Mouse (Mus musculus) retina, embryonic 14.5 days (tissue): ENCODE measurements around the gene Tmem52.
"Not testable (repeated sequence)": the region's sequence is repeated elsewhere in the genome, so short reads cannot be mapped to it uniquely, and the experiment has no call there.

Source experiments
- DNase-seq: peaks from one replicate; pipeline ENCODE4 v3.0.0-alpha.2; 2015; ENCODE audit warnings: low spot score

The Tmem52 gene

GRCm38 (mm10) chr4:155468952-155469351, at the start of gene Tmem52:
TSS of gene Tmem52 (plus strand) at chr4:155469114.
- peak; percentile 69 for DNase-seq

- no peak for DNase-seq
Observed at GRCm38 (mm10) chr4:155420137-155420536, 48.8 kb upstream of the Tmem52 start.

GRCm38 (mm10) chr4:155421412-155422370, 47.2 kb upstream of the Tmem52 start:
- not testable (repeated sequence) for DNase-seq

DNA sequence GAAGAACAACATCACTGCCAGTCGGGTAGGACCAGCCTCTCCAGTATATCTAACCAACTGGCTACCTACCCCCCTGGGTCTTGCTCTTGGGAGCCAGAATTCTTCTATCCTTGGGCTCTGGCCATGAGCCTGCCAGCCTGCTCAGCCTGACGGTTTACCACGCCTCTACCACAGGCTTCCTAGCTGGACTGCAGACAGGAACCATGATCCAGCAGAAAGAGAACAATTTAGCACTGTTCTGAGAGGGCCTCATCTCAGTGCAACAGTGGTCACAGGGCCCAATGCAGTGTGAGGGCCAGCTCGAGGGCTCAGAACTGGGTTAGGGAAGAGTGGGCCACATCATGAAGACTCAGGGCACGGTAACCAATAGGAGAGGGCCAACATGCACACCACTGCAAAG, 44.9 kb upstream of the Tmem52 start:
- no peak for DNase-seq

GRCm38 (mm10) chr4:155426272-155426671, 42.6 kb upstream of the Tmem52 start:
- no peak for DNase-seq

DNA sequence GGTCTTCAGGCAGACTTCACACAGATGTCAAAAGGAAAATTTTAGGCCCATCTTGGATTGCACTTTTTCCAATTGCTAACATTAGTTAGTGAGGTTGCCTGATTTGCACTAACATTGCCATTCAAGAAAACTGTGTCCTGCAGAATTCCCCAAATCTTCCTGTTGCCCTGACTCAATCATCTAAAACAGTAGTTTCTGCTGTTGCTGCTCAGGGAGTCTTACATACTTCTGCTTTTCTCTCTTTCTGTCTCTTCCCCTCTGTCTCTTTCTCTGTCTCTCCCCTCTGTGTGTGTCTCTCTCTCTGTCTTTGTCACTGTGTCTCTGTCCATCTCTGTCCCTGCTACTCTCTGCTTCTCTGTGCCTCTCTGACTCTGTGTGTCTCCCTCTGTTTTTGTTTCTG, 40.5 kb upstream of the Tmem52 start:
- no peak for DNase-seq

DNA sequence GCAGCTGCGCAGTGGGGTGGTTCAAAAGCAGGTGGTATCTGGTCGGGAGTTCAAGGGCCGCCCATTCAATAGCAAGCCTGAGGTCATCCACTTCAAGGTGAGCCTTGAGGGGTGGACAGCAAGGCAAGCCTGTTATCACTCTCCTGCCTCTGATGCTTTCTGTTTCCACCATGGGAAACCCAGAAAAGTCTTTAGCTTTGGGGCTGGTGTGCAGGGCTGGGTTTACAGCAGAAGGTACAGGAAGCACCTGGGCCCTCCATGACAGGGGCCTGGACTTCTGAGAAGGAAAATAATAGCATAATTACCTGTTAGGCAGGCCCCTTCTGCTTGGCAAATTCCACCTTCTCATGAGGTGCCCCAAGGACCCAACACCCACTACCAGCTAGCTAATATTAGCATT, 39.7 kb upstream of the Tmem52 start:
- DNase-seq: no peak

- DNase-seq: no peak
Observed at GRCm38 (mm10) chr4:155432358-155432757, 36.6 kb upstream of the Tmem52 start.

GRCm38 (mm10) chr4:155433993-155434392, 34.9 kb upstream of the Tmem52 start:
- no peak for DNase-seq

- no peak for DNase-seq
Observed at GRCm38 (mm10) chr4:155442808-155443207, 26.1 kb upstream of the Tmem52 start.

DNA sequence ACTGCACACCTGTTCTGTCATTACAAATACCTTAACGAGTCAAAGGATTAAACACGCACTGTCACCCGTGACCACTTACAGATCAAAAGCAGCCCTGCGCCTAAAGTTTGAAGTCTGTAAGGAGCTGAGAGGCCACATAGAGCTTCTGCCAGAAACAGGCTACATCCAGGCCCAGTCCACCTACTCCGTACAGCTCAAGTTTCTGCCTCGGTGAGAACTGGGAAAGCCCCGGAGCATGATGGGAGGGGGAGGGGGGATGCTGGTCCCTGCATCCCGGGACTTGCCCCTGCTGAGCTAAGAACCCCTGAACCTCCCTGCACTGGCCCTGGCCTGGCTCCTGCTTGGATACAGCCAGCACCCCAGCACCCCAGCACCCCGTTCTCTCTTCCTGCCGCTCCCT, 17.3 kb upstream of the Tmem52 start:
- peak; percentile 35 for DNase-seq

- no peak for DNase-seq
Observed at GRCm38 (mm10) chr4:155458575-155458974, 10.3 kb upstream of the Tmem52 start.

DNA sequence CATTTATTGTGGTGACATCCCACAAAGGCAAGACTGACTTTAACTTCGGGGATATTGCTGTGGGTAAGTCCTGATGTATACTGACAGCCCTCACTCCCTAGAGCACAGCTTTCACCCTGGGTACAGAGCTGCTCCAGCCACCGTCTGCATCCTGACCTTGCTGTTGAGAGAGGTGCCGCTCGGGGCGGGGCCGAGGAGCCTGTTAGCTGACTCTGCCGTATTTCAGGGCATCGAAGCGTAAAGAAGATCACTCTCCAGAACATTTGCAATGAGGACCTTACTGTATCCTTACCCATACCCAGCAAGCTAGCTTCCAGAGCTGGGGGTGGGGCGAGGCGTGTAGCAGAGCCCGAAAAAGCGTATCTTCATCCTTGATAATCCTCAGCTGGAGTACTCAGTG, 5.9 kb upstream of the Tmem52 start:
- no peak for DNase-seq

GRCm38 (mm10) chr4:155463611-155464010, 5.3 kb upstream of the Tmem52 start:
- no peak for DNase-seq

DNA sequence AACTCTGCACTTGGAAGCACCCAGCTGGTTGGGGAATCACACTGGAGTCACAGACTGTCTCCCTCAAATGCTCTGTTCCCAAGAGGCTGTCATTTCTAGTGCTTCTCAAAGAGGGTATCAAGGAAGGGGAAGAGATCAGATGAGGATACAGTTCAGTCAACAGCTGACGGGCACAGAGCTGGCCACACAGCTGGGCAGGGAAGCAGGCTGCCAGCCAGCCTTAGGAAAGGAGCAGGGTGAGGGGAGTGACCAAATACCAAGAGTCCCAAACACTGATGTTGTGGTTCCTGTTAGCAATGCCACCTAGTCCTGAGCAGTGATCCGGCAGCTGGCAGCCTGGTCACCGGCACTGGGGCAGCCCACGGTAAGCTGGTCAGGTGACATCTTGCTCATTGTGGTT, 4.9 kb upstream of the Tmem52 start:
- DNase-seq: no peak

DNA sequence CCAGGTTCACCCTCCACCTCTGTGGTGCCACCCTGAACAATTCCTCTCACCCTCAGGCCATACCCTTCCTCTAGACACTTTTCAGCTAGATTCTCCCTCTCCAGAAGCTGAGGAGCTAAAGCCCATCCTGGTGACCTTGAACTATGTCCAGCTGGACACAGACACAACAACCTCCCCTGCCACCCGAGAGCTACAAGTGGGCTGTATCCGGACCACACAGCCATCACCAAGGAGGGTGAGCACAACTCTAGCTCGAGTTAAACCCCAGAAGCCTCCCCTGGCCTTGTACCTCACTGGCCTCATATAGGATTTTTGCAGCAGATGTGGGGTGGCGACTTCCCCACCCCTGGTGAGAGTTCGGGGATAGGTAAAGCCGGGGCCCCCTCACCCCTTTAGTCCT, 3.3 kb upstream of the Tmem52 start:
- no peak for DNase-seq

- no peak for DNase-seq
Observed at GRCm38 (mm10) chr4:155466080-155466479, 2.8 kb upstream of the Tmem52 start.

DNA sequence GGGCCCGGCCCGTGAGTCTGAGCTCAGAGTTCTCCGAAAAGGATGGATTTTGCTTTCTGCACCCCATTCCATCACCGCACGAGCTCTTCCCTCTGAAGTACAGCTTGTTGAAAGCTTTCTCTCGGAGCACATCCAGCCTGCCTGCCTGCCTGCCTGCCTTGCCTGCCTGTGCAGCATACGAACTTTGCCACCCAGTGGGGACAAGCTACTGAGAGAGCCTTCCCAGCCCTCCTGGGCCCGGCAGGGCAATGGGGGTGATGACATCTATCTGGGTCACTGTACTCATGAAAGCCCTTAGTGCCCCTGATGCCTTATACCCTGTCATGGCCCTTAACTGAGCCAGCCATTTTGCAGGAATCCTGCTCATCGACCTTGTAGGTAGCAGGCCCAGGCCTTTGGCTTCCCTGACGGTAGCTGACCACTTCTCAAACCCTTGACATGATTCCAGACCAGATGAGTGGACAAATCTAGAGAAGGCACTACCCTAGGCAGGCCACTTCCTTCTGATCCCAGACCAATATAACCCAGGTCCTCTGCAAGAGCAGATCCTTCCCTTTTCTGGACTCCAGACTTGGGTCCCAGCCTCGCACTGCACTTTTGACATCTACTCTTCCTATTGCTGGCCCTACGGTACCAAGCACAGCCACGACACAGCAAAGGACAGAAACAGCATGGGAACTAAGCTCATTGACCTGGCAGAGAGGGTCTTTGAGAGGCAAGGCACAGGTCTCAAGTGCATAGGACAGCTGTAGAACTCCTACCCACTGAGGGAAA, 1.5 kb upstream of the Tmem52 start:
- DNase-seq: no peak

DNA sequence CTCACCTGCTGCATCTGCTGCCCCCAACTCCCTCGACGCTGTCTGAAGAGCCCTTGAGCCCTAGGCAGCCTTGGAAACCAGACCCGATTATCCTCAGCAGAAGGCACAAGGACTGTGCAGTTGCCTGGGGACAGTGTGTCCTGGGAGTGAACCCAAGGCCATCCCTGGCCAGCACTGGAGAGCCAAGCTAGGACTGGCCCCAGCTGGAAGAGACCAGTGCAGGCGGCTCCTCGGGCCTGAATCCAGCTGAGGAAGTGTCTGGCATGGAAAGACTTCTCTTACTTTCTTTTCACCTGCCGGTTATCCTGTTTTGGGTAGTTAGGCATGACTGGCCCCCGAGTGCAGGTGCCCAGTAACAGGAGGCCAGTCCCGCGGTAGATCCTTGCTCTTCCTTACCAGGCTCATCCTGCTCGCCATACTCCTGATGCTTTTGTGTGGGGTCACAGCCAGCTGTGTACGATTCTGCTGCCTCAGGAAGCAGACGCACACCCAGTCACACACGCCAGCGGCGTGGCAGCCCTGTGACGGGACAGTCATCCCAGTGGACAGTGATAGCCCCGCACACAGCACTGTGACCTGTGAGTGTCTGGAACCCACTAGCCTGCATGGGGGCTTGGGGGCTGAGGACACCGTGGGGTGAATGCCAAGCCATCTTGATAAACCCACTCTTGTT, 812 bp downstream of the Tmem52 start:
- DNase-seq: no peak

- no peak for DNase-seq
Observed at GRCm38 (mm10) chr4:155470263-155470953, 1.5 kb downstream of the Tmem52 start.

GRCm38 (mm10) chr4:155470997-155471396, 2.1 kb downstream of the Tmem52 start:
- DNase-seq: no peak

DNA sequence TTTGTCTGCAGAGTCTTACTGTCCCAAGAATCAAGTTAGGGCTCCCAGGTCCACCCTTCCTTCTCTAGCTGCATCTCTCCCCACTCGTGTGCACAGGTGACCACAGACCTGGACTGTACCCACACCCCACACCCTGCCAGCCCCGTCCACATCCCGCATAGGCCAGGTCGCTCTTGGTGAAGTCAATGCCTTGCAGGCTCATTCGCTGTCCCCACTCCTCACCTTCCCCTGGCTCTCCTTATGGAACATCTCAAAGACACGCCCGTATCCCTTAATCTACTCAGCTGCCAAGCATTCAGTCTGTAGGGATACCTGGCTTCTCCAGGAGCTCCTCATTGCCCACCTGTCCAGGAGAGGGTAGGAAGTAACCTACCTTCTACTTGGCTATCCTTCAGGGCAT, 2.5 kb downstream of the Tmem52 start:
- DNase-seq: no peak
